Mouse (Mus musculus): ENCODE measurements at regions not wholly inside any gene's neighbourhood (a gene's known extent, or its start where the extent isn't known, plus 50 kb on each side); places are given as distances from the start of the nearest gene placed in this dataset.

DNA sequence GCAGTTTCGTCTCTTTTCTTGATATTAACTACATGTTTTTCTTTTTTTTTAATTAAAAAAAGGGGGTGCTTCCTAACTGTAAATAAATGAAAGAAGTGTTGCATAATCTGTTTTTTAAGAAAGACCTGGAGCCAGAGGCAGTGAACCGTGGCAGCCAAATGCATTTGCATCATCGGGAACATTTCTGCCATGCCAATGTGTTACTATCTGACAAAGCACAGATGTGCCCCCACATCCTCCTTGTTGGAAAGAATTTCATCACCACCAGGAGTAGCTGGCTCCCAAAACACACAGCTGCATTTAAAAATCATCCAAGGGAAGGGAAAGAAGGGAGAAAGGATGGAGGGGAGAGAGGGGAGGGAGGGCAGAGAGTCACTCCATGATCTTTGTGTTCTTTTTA, 74.0 kb upstream of the C1qtnf7 start:
- TF ChIP-seq CTCF (conservative IDR thresholded peaks at IDR 0.05 in 1 of 2, IDR thresholded peaks at IDR 0.05 in 1 of 2; ENCODE audit: low read depth in 2 of 2, low read length in 2 of 2): no peak
- no peak for TF ChIP-seq NELFE (IDR thresholded peaks at IDR 0.05; ENCODE audit: low read depth, low read length)
